Mouse (Mus musculus) limb, embryonic 14.5 days (tissue): ENCODE measurements at regions not wholly inside any gene's neighbourhood (a gene's known extent, or its start where the extent isn't known, plus 50 kb on each side); places are given as distances from the start of the nearest gene placed in this dataset.

Experiments used
- ATAC-seq: fragments of 200-750 bp; cut with Nextera tagmentation; 2 replicates; pipeline ENCODE4 v1.8.0; 2017; ENCODE audit warnings: low read depth, moderate number of reproducible peaks, moderate TSS enrichment; ENCODE audit not compliant: low FRiP score
- DNase-seq: peaks from one replicate; pipeline ENCODE4 v3.0.0-alpha.2; 2015; ENCODE audit warnings: low spot score
- H3K27ac ChIP-seq: fragments of 300-500 bp; sonication (generic); replicated peaks from 2 replicates; pipeline ENCODE4 v1.5.1; 2014; ENCODE audit warnings: low read depth, mild to moderate bottlenecking, low read length, moderate library complexity, mixed read lengths
- H3K27me3 ChIP-seq: fragments of 300-500 bp; sonication (generic); 2 replicates; pipeline ENCODE4 v1.6.1; 2014; ENCODE audit warnings: low read length, mixed read lengths; ENCODE audit not compliant: control insufficient read depth, insufficient read depth
- H3K36me3 ChIP-seq: fragments of 300-500 bp; sonication (generic); 2 replicates; pipeline ENCODE4 v1.6.1; 2014; ENCODE audit warnings: mild to moderate bottlenecking, low read length, moderate library complexity, mixed read lengths; ENCODE audit not compliant: control insufficient read depth, insufficient read depth
- H3K4me1 ChIP-seq: fragments of 300-500 bp; sonication (generic); 2 replicates; pipeline ENCODE4 v1.6.1; 2014; ENCODE audit warnings: antibody characterized with exemption, low read length, mixed read lengths; ENCODE audit not compliant: control insufficient read depth, insufficient read depth
- H3K4me2 ChIP-seq: fragments of 300-500 bp; sonication (generic); replicated peaks from 2 replicates; pipeline ENCODE4 v1.6.1; 2014; ENCODE audit warnings: low read depth, mild to moderate bottlenecking, low read length, moderate library complexity; ENCODE audit not compliant: severe bottlenecking
- H3K4me3 ChIP-seq: fragments of 300-500 bp; sonication (generic); replicated peaks from 2 replicates; pipeline ENCODE4 v1.5.1; 2014; ENCODE audit warnings: low read length
- H3K9ac ChIP-seq: fragments of 300-500 bp; sonication (generic); 2 replicates; pipeline ENCODE4 v1.6.1; 2014; ENCODE audit warnings: mild to moderate bottlenecking, low read depth, low read length, moderate library complexity; ENCODE audit not compliant: severe bottlenecking
- H3K9me3 ChIP-seq: fragments of 300-500 bp; sonication (generic); 2 replicates; pipeline ENCODE4 v1.6.1; 2016; ENCODE audit warnings: low read length; ENCODE audit not compliant: control insufficient read depth
- POLR2A ChIP-seq: fragments of 200-500 bp; IDR thresholded peaks from 2 replicates; pipeline ENCODE4 v1.8.0; 2012; ENCODE audit warnings: inconsistent platforms, mild to moderate bottlenecking, moderate library complexity, borderline replicate concordance; ENCODE audit not compliant: insufficient read depth, insufficient read length; ENCODE audit errors: extremely low read depth
- WGBS: fragments of 180-500 bp; shearing (Covaris S2); extraction: QIAGEN DNeasy Blood & Tissue Kit; methylation state at CpG from one replicate; pipeline ENCODE4 v1.1.7; 2014; 5-methylcytosine and 5-hydroxymethylcytosine counted together

DNA sequence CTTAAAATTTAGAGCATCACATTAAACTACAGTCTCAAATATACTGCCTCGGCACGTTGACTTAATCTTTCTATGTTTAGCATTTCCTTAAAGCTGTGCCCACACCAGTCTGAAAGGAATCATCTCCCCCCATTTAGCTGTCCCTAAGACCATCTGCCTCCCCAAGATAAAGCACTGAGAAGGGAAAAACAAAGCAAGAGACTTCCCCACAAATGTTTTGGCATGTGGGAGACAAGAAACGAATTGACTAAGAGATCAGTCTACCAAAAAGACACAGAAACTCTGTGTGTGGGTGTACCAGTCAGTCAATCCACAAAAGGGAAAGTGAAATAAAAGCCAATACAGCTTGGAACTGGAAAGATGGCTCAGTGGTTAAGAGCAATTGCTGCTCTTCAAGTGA is 306.6 kb upstream of the Sgcd start:
- no peak overlapping the region for H3K4me2 ChIP-seq
- no peaks in the 10 kb centered on the region for H3K27me3 ChIP-seq
- no peaks in the 10 kb centered on the region for H3K4me1 ChIP-seq
- H3K4me3 ChIP-seq: no peak overlapping the region
- 50% methylated on average over 3 of the region's 3 CpGs for WGBS
- H3K9me3 ChIP-seq: no peaks in the 10 kb centered on the region
- no peak for TF ChIP-seq POLR2A
- H3K27ac ChIP-seq: no peak overlapping the region
- H3K9ac ChIP-seq: no peak overlapping the region
- ATAC-seq (no peak), DNase-seq (no peak)
- no peaks in the 10 kb centered on the region for H3K36me3 ChIP-seq

GRCm38 (mm10) chr11:48262492-48262891 is 273.7 kb upstream of the Sgcd start:
- Histone ChIP-seq H3K9me3 (no peaks in the 10 kb centered on the region), H3K27ac (no peak overlapping the region), H3K4me3 (no peak overlapping the region), H3K27me3 (no peaks in the 10 kb centered on the region), H3K4me2 (no peak overlapping the region), H3K36me3 (no peaks in the 10 kb centered on the region), H3K9ac (no peak overlapping the region), H3K4me1 (no peaks in the 10 kb centered on the region)
- 52% methylated on average over 3 of the region's 3 CpGs for WGBS
- ATAC-seq: no peak
- no peak for DNase-seq
- TF ChIP-seq POLR2A: no peak

- Histone ChIP-seq H3K4me1 (no peaks in the 10 kb centered on the region), H3K36me3 (no peaks in the 10 kb centered on the region), H3K9me3 (no peaks in the 10 kb centered on the region), H3K27me3 (no peaks in the 10 kb centered on the region), H3K9ac (no peak overlapping the region), H3K4me3 (no peak overlapping the region), H3K4me2 (no peak overlapping the region), H3K27ac (no peak overlapping the region)
- WGBS: 7% methylated on average over 1 of the region's 1 CpGs
- DNase-seq: no peak
- no peak for TF ChIP-seq POLR2A
- ATAC-seq: no peak
Measured at GRCm38 (mm10) chr11:48261089-48261488, 272.3 kb upstream of the Sgcd start.

- peak; percentile 42 for DNase-seq
- no peak overlapping the region for H3K27ac ChIP-seq
- no peaks in the 10 kb centered on the region for H3K36me3 ChIP-seq
- no peak for TF ChIP-seq POLR2A
- H3K4me1 ChIP-seq: no peaks in the 10 kb centered on the region
- no peak overlapping the region for H3K4me3 ChIP-seq
- no peak overlapping the region for H3K9ac ChIP-seq
- H3K9me3 ChIP-seq: no peaks in the 10 kb centered on the region
- no peak; the same call in 1 of the 2 replicates for ATAC-seq
- 66% methylated on average over 4 of the region's 4 CpGs for WGBS
- H3K4me2 ChIP-seq: no peak overlapping the region
- no peaks in the 10 kb centered on the region for H3K27me3 ChIP-seq
Measured at GRCm38 (mm10) chr11:48250678-48251317, 262.0 kb upstream of the Sgcd start.

- Histone ChIP-seq H3K27ac (no peak overlapping the region), H3K27me3 (no peaks in the 10 kb centered on the region), H3K36me3 (no peaks in the 10 kb centered on the region), H3K4me1 (no peaks in the 10 kb centered on the region), H3K9me3 (no peaks in the 10 kb centered on the region), H3K9ac (no peak overlapping the region), H3K4me2 (no peak overlapping the region), H3K4me3 (no peak overlapping the region)
- 66% methylated on average over 1 of the region's 1 CpGs for WGBS
- ATAC-seq: no peak
- no peak for DNase-seq
- no peak for TF ChIP-seq POLR2A
Measured at GRCm38 (mm10) chr11:48249315-48249714, 260.5 kb upstream of the Sgcd start.

DNA sequence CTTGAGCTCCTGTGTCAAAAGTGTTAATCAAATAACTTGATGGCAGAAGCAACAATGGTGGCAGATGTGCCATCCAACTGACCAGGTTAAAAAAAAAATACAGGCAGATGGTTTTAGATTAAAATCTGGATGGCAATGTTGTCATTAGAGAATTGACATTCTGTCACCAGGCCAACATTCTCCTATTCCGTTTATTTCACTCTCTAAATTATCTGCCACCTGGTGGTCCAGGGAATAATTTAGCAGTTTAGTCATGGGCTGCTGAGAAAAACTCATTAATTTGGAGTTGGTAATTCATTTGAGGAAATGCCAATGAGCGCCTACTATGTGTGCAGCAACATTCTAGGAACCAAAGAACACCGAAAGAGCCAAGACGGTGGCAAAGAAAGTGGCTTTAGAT is 232.4 kb upstream of the Sgcd start:
- no peak overlapping the region for H3K27ac ChIP-seq
- no peaks in the 10 kb centered on the region for H3K36me3 ChIP-seq
- no peak overlapping the region for H3K9ac ChIP-seq
- DNase-seq (no peak), ATAC-seq (no peak)
- no peak for TF ChIP-seq POLR2A
- H3K4me2 ChIP-seq: no peak overlapping the region
- H3K9me3 ChIP-seq: no peaks in the 10 kb centered on the region
- 83% methylated on average over 4 of the region's 4 CpGs for WGBS
- H3K4me3 ChIP-seq: no peak overlapping the region
- no peaks in the 10 kb centered on the region for H3K27me3 ChIP-seq
- H3K4me1 ChIP-seq: peaks cover 4% of the 10 kb centered on the region
